Mouse (Mus musculus) ES-E14 (cell line): ENCODE results near the gene B3gnt4. TPM values are rescaled to one million over a fixed set of nuclear protein-coding genes. Genes with fewer than 3 reads are reported as not detected.

Source experiments
- DNase-seq: peaks from one replicate; pipeline ENCODE4 v3.0.0-alpha.2; 2013; ENCODE audit warnings: low read depth, low spot score
- H3K27ac ChIP-seq: 2 replicates; pipeline ENCODE4 v1.5.1; 2012; ENCODE audit warnings: low read depth, mild to moderate bottlenecking, low read length, moderate library complexity, mixed read lengths; ENCODE audit not compliant: poor library complexity, insufficient read depth, severe bottlenecking
- H3K36me3 ChIP-seq: 2 replicates; pipeline ENCODE4 v1.6.1; 2012; ENCODE audit warnings: mild to moderate bottlenecking, low read length, moderate library complexity, mixed read lengths; ENCODE audit not compliant: control insufficient read depth, poor library complexity, insufficient read depth, severe bottlenecking
- H3K4me1 ChIP-seq, 2 experiments: fragments of 150-350 bp in 1 of 2; sonication (generic) in 1 of 2; 2 replicates each; pipeline ENCODE4 v1.6.1; 2012; ENCODE audit warnings: low read length in 2 of 2, mild to moderate bottlenecking in 1 of 2, mixed read lengths in 1 of 2; ENCODE audit not compliant: control insufficient read depth in 2 of 2, insufficient read depth in 2 of 2, poor library complexity in 1 of 2
- H3K4me3 ChIP-seq, 2 experiments: fragments of 150-350 bp in 1 of 2; sonication (generic) in 1 of 2; 2 replicates each; pipeline ENCODE4 v1.5.1; 2012; ENCODE audit warnings: low read length in 2 of 2, low read depth in 1 of 2, mild to moderate bottlenecking in 1 of 2, mixed read lengths in 1 of 2; ENCODE audit not compliant: insufficient read depth in 1 of 2, poor library complexity in 1 of 2, severe bottlenecking in 1 of 2
- H3K9ac ChIP-seq: 2 replicates; pipeline ENCODE4 v1.6.1; 2012; ENCODE audit warnings: low read depth, mild to moderate bottlenecking, low read length, mixed read lengths; ENCODE audit not compliant: poor library complexity, insufficient read depth, severe bottlenecking
- H3K9me3 ChIP-seq: fragments of 150-350 bp; sonication (generic); 2 replicates; pipeline ENCODE4 v1.6.1; 2012; ENCODE audit warnings: low read depth, mild to moderate bottlenecking, low read length; ENCODE audit not compliant: control insufficient read depth, insufficient read depth
- CHD2 ChIP-seq: IDR thresholded peaks from 2 replicates; pipeline ENCODE4 v1.6.1; 2014; ENCODE audit warnings: mild to moderate bottlenecking, low read depth, low read length, inconsistent platforms
- HCFC1 ChIP-seq: IDR thresholded peaks from 2 replicates; pipeline ENCODE4 v1.6.1; 2012; ENCODE audit warnings: low read length, inconsistent platforms, borderline replicate concordance; ENCODE audit not compliant: insufficient read depth
- MAFK ChIP-seq: IDR thresholded peaks from 2 replicates; pipeline ENCODE4 v1.6.1; 2014; ENCODE audit warnings: mild to moderate bottlenecking, low read depth, low read length, inconsistent platforms; ENCODE audit not compliant: insufficient read depth
- ZC3H11A ChIP-seq: IDR thresholded peaks from 2 replicates; pipeline ENCODE4 v1.6.1; 2012; ENCODE audit warnings: low read depth, mild to moderate bottlenecking, inconsistent platforms, low read length, borderline replicate concordance
- ZNF384 ChIP-seq: IDR thresholded peaks from 2 replicates; pipeline ENCODE4 v1.6.1; 2012; ENCODE audit warnings: low read depth, low read length, inconsistent platforms
- in situ Hi-C, 2 experiments: fragments of 600-800 bp; cut with MboI; formaldehyde crosslinking; loops; one replicate each; pipeline ENCODE4 v1.15.1; 2025; ENCODE audit warnings: low sequenced_read_pairs in 2 of 2, inconsistent platforms in 1 of 2; ENCODE audit not compliant: unreplicated experiment in 2 of 2
- total RNA-seq: library from RNA; depleted of rRNA; stranded (reverse); fragments of 300-350 nt; gene quantifications from 2 replicates; pipeline ENCODE4 v1.2.3, GENCODE M21; 2012

The B3gnt4 gene
- total RNA-seq, 1 experiment = 1.2 TPM

DNA sequence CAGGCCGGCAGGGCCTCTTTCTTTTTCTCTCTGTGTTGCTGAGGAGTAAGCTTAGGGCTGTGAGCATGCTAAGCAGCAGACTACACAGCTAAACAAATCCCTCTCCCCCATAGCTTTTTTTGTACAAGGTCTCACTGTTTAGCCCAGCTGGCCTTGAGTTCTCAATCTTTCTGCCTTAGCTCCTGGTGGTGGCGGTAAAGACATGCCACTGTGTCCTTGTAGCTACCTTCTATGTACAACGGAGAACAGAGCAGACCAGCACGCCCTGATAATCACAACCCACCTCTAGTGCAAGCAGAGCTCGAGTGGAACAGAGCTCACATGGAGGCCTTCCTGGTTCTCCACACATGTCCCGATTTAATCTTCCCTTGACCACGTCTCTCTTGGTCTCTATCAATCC lies 18.4 kb downstream of the B3gnt4 start:
- no peak overlapping the region for H3K4me3 ChIP-seq
- no peak for DNase-seq
- TF ChIP-seq ZC3H11A (no peak), HCFC1 (no peak), MAFK (no peak), CHD2 (no peak), ZNF384 (no peak)
- H3K9me3 ChIP-seq = no peaks in the 10 kb centered on the region
- H3K9ac ChIP-seq = no peak overlapping the region
- in situ Hi-C loops = loop anchor here in 1 of 2 experiments (5.0 kb wide), 1 partner anchor 39 kb away; no protein-coding TSS in a partner anchor
- H3K4me1 ChIP-seq = peaks cover 0 to 2% of the 10 kb centered on the region in 2 experiments; a peak in 1 of 4 replicates
- H3K36me3 ChIP-seq = peaks cover 23% of the 10 kb centered on the region
- no peak overlapping the region for H3K27ac ChIP-seq

DNA sequence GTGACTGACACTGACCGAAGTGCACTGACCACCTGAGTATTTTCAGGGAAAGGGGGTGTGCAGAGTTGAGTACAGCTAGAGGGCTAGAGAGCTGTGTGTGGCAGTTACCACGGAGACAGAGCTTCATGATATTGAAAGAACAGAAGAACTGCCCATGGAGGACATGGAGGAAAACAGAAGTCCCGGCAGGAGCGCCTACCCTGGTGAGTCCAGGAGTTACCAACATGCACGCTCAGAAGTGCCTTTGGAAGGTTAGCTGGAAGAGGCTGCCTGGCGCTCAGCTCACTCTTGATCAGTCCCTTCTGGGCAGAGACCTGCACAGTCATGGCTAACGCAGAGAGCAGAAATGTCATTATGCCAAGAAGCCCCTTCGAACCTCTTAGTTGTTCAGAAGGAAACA lies 19.8 kb downstream of the B3gnt4 start:
- Histone ChIP-seq H3K27ac (no peak overlapping the region), H3K4me1 (no peaks in the 10 kb centered on the region), H3K9ac (no peak overlapping the region), H3K4me3 (no peak overlapping the region), H3K9me3 (no peaks in the 10 kb centered on the region), H3K36me3 (peaks cover 25% of the 10 kb centered on the region)
- no peak for DNase-seq
- TF ChIP-seq ZNF384 = no peak
- no peak for TF ChIP-seq ZC3H11A
- TF ChIP-seq MAFK = no peak
- no peak for TF ChIP-seq HCFC1
- TF ChIP-seq CHD2 = no peak
- in situ Hi-C loops = no loop called here

DNA sequence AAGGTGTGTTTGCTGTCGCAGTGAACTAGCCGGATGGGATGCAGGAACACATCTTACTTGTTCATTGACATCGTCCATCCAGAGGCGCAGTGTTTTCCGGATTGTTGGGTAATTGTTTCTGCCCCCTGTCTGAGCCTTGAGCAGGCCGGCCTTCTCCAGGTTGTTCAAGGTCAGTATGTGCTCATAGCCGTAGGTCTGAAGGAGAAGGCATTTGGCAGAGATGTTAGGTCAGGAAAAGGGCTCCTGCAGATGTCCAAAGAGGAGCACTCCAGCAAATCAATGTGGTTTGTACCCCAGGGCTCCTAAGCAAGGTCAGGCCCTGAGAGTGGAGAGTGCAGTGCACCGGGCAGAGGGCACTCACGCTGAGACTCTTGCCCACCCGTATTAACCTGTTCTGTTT lies 23.5 kb downstream of the B3gnt4 start:
- Histone ChIP-seq H3K9ac (no peak overlapping the region), H3K27ac (no peak overlapping the region), H3K36me3 (peaks cover 28% of the 10 kb centered on the region), H3K4me3 (no peak overlapping the region), H3K4me1 (no peaks in the 10 kb centered on the region), H3K9me3 (no peaks in the 10 kb centered on the region)
- TF ChIP-seq HCFC1 (no peak), ZNF384 (no peak), MAFK (no peak), CHD2 (no peak), ZC3H11A (no peak)
- in situ Hi-C loops = no loop called here
- no peak for DNase-seq

DNA sequence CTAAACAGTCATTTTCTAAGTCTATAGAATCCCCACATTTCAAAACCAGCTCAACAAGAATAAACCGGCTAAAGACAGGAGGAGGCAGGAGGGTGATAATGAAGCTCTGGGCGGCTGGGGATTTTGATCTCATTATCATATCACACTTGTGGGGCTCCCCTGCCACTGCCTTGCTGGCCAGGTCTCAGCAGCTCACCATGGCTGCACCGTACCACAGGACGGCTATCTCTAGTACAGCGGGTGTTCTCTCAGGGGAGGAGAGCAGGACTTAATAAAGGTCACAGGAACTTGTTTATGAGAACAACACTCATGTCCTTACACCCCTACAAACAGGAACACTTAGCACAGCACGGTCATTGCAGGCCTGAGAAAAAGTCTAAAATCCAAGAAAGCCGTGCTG lies 45.4 kb downstream of the B3gnt4 start:
- Histone ChIP-seq H3K27ac (no peak overlapping the region), H3K9ac (no peak overlapping the region), H3K36me3 (peaks cover 12% of the 10 kb centered on the region), H3K4me1 (no peaks in the 10 kb centered on the region), H3K4me3 (no peak overlapping the region), H3K9me3 (no peaks in the 10 kb centered on the region)
- in situ Hi-C loops = no loop called here
- no peak for TF ChIP-seq CHD2
- TF ChIP-seq ZNF384 = no peak
- TF ChIP-seq ZC3H11A = no peak
- no peak for TF ChIP-seq MAFK
- no peak for TF ChIP-seq HCFC1
- DNase-seq = no peak

DNA sequence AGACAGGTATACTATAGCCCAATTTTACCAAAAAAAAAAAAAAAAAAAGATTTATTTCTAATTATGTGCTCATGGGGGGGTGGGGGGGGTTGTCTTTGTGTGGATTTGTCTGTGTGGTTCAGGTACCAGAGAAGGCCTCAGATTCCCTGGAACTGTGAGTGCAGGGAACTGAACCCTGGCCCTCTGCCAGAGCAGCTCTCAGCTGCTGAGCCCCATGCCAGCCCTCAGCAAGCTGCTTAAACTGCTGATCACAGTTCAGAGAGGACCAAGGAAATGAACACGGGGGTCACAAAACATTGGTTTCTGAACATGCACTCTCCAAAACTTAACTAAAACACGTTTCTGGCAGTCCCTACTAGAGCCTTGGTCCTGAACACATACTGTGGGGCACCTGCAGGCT lies 46.2 kb downstream of the B3gnt4 start:
- H3K36me3 ChIP-seq = peaks cover 12% of the 10 kb centered on the region
- TF ChIP-seq CHD2 (no peak), ZNF384 (no peak), ZC3H11A (no peak), HCFC1 (no peak), MAFK (no peak)
- no peak overlapping the region for H3K27ac ChIP-seq
- no peak for DNase-seq
- in situ Hi-C loops = no loop called here
- H3K9me3 ChIP-seq = no peaks in the 10 kb centered on the region
- H3K4me1 ChIP-seq = no peaks in the 10 kb centered on the region
- no peak overlapping the region for H3K4me3 ChIP-seq
- H3K9ac ChIP-seq = no peak overlapping the region
